Mouse (Mus musculus): ENCODE data around the gene Lig1.

- no peak for TF ChIP-seq CTCF (IDR thresholded peaks at IDR 0.05)
- TF ChIP-seq POLR2A (IDR thresholded peaks at IDR 0.05; ENCODE audit: insufficient read depth, low read depth, low read length) = no peak
These were observed 26.3 kb downstream of the Lig1 start for GRCm38 (mm10) chr7:13303372-13303771.

Data from heart, adult 2 months (tissue).